Comparison of ENCODE assay signal across 17 mouse cellular contexts in the genomic region with DNA sequence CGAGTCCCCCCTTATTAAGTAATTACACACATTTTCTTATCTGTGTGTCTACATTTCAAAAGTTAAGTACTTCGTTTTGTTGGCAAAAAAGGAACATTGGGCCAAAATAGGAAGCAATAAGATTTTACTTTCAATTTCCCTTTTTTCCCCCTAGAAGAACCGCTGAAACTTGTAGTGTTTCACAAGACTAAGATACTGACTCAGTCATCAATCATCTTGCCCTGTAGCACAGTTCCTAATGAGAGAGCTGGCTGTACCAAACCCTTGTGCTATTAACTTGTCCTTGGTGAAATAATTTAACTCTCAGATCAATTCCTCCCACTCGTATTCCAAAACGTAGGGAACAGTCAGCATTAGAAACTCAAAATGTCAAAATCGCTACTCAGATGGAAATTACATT.
DNase-seq lines count a peak whose midpoint lies in the region; ATAC-seq and TF ChIP-seq lines count a peak whose summit lies in the region.
"Had no signal": no experiment of that assay in that cellular context is flagged by ENCODE, and none has a peak within 500 bp of the region (broad histone marks: within the 10 kb centered on the region; RNA-seq: fewer than 3 reads in every experiment).

No protein-coding gene starts in this region.

- ATAC-seq in common myeloid progenitor, adult 5-6 weeks (replicated peaks; ENCODE audit: low read depth, poor library complexity, severe bottlenecking) = peak; percentile 93
- peak; percentile 81 for ATAC-seq in monocyte, adult 5-6 weeks (replicated peaks; ENCODE audit: insufficient number of reproducible peaks, low FRiP score, low TSS enrichment, poor library complexity, severe bottlenecking)
- ATAC-seq in midbrain, embryonic 16.5 days = no peak
- ATAC-seq: CD4-positive, CD25-positive, alpha-beta regulatory T cell, adult 4 months had no signal

- WGBS in midbrain, embryonic 16.5 days = 92% methylated on average over 6 of the region's 6 CpGs

- no peaks in the 10 kb centered on the region for H3K9me3 ChIP-seq in midbrain, embryonic 16.5 days (replicated peaks; ENCODE audit: control insufficient read depth, low read length, poor library complexity, severe bottlenecking)
- H3K9me3 ChIP-seq: embryonic facial prominence, embryonic 10.5 days; forebrain, embryonic 10.5 days; kidney, embryonic 15.5 days; liver, embryonic 13.5 days; midbrain, embryonic 10.5 days had no signal

- no peaks in the 10 kb centered on the region for H3K4me1 ChIP-seq in midbrain, embryonic 16.5 days (ENCODE audit: control insufficient read depth, insufficient read depth, low read length)
- H3K4me1 ChIP-seq: embryonic facial prominence, embryonic 10.5 days; forebrain, embryonic 10.5 days; kidney, embryonic 15.5 days; liver, embryonic 13.5 days; midbrain, embryonic 10.5 days had no signal

- no peak for TF ChIP-seq CTCF in layer of hippocampus, adult 2 months (conservative IDR thresholded peaks at IDR 0.05)

- DNase-seq in layer of hippocampus, adult 2 months (ENCODE audit: low spot score in 2 of 2) = no peak
- no peak for DNase-seq in layer of hippocampus, adult 9-10 months (ENCODE audit: low spot score)
- peak; percentile 39 for DNase-seq in A20 (ENCODE audit: low read depth, low spot score)
- no peak for DNase-seq in cerebellum, adult 18-20 months
- DNase-seq in embryo, embryonic 9.5 days (ENCODE audit: extremely low spot score) = no peak
- DNase-seq: cerebellum, adult 9-11 months; heart, postnatal 14 days; liver, embryonic 13.5 days had no signal

- H3K36me3 ChIP-seq in midbrain, embryonic 16.5 days (ENCODE audit: control insufficient read depth, insufficient read depth, low read length) = no peaks in the 10 kb centered on the region
- H3K36me3 ChIP-seq: embryonic facial prominence, embryonic 10.5 days; forebrain, embryonic 10.5 days; kidney, embryonic 15.5 days; liver, embryonic 13.5 days; midbrain, embryonic 10.5 days had no signal

- H3K4me3 ChIP-seq in layer of hippocampus, adult 2 months = no peak overlapping the region
- no peak overlapping the region for H3K4me3 ChIP-seq in midbrain, embryonic 16.5 days (ENCODE audit: low read depth, low read length)
- H3K4me3 ChIP-seq: embryonic facial prominence, embryonic 10.5 days; forebrain, embryonic 10.5 days; kidney, embryonic 15.5 days; liver, embryonic 13.5 days; midbrain, embryonic 10.5 days had no signal

- peak overlapping the region; percentile 66 for H3K27ac ChIP-seq in layer of hippocampus, adult 2 months
- no peak overlapping the region for H3K27ac ChIP-seq in midbrain, embryonic 16.5 days (ENCODE audit: low read length)
- H3K27ac ChIP-seq: embryonic facial prominence, embryonic 10.5 days; forebrain, embryonic 10.5 days; kidney, embryonic 15.5 days; liver, embryonic 13.5 days; midbrain, embryonic 10.5 days; stomach, postnatal 0 days had no signal

- no peak overlapping the region for H3K9ac ChIP-seq in midbrain, embryonic 16.5 days (ENCODE audit: low read depth, low read length)
- H3K9ac ChIP-seq: kidney, embryonic 15.5 days; liver, embryonic 13.5 days had no signal

- H3K4me2 ChIP-seq in midbrain, embryonic 16.5 days (ENCODE audit: low read length) = no peak overlapping the region
- H3K4me2 ChIP-seq: kidney, embryonic 15.5 days; liver, embryonic 13.5 days had no signal

- H3K27me3 ChIP-seq in midbrain, embryonic 16.5 days (ENCODE audit: control insufficient read depth, insufficient read depth, low read depth, low read length) = no peaks in the 10 kb centered on the region
- H3K27me3 ChIP-seq: kidney, embryonic 15.5 days; liver, embryonic 13.5 days had no signal
